Mouse (Mus musculus): ENCODE data around the gene Olfr325.

Gene Olfr325

DNA sequence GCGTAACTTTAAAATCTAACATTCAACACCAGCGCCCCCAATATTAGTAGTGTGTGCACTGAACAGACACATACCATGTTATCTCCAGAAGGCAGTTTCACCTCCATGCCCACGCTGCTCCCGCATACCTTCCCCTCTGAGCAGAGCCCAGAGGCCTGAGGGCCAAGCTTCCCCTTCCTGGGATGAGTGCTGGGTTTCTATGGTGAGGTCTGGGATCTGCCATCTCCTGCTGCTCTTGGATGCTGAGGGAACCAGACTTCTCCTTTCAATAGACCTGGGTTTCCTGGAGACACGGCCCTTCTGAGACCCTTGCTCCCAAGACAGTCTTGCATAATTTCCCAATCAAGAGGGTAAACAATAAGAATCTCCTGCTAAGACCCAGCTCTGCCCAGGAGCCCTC lies 52.9 kb downstream of the Olfr325 start, which contains the start of gene Olfr323:
Gene Olfr323, minus strand, starts transcription at position 101 of the 400 bp plus-strand sequence.
- DNase-seq (ENCODE audit: low spot score), result no peak

Data from ovary, postnatal 14 days (tissue).